Mouse (Mus musculus): Measurements from ENCODE around the gene Uevld. TPM values are rescaled to one million over a fixed set of nuclear protein-coding genes. Genes with fewer than 3 reads are reported as not detected.
"Not testable (repeated sequence)": the region's sequence is repeated elsewhere in the genome, so short reads cannot be mapped to it uniquely, and the experiment has no call there.

Uevld gene
- 1 to 10 TPM; 7.5 to 9.0 TPM for polyA plus RNA-seq (2017; shearing (Covaris generic))

DNA sequence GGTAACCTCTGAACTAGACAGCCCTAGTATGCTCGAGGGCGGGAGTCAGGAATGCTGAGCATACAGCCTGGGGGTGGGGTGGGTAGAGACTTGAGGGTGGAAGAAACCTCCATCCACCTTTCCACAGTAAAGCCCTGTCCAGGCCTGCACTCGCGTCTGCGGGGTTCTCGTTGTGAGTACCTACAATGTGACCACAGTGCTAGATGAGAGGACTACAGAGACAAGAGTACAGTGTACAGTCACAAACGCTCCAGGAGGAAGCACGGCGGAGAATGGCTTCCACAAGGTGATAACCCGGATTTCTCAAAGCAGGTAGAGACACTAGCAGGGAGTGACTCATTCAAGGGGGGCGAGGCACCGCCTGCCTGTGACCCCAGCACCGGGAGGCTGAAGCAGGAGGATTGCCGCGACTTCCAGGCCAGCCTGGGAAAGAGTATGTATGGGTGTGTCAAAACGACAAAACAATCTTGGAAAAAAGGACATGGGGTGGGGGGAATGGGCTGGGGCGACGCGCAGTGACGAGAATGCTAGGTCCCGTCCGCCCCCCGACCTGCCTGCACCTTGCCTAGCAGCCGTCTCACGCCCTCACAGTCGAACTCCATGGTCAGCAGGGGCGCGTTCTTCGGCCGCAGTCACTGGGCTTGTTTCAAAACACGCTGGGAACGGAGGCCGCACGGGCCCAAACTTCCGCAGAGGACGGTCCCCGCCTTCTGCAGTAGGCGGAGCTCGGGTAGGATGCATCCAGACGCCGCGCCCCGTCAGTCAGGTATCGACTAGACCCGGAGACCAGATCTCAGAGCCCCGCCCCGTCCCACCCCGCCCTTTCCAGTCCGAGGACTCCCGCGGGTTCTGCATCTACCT lies at the start of gene Uevld:
Gene Uevld (minus strand): TSS at position 697 of the 861 bp plus-strand sequence.
- peak; percentile 93 for ATAC-seq

GRCm38 (mm10) chr7:47007818-47008167 lies 49.5 kb upstream of the Uevld start:
- ATAC-seq: peak; percentile 30

GRCm38 (mm10) chr7:47007109-47007780 lies 48.9 kb upstream of the Uevld start:
- ATAC-seq: no peak

GRCm38 (mm10) chr7:47003411-47004115 lies 45.2 kb upstream of the Uevld start:
- ATAC-seq: no peak

- ATAC-seq: no peak
Measured at GRCm38 (mm10) chr7:47001900-47002275, 43.6 kb upstream of the Uevld start.

GRCm38 (mm10) chr7:47001125-47001899 lies 43.0 kb upstream of the Uevld start:
- no peak for ATAC-seq

DNA sequence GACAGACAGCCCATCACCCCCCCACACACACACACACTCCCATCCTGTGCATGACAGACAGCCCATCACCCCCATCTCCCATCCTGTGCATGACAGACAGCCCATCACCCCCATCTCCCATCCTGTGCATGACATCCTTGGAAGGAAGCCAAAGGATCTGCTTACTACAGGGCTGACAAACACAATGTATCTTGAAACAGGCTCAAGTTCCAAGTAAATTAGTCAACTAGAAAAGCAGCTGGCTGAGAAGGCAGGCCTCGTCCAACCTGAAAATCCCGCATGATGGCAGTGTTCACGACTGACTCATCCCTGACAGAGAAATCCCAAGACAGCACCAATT lies 42.3 kb upstream of the Uevld start:
- ATAC-seq: no peak

- ATAC-seq: no peak
Measured at GRCm38 (mm10) chr7:46999983-47000643, 41.8 kb upstream of the Uevld start.

DNA sequence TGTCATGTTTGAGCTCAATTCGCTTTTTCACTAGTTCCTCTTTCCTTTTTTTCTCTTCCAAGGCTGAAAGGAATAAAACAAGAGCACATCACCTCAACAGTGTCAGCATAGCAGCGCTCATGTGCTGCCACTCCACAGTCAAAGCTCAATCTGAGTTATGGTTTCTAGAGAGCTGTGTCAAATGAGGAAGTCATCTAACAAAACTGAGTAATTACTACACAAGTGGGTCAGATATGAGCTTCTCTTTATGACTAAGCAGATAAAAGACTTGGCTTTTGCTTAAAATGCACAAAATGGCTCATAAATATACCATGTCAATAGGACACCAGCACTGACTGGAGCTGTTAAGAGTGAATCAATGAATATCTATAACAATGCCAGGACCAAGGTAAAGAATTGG lies 40.6 kb upstream of the Uevld start:
- ATAC-seq: no peak

DNA sequence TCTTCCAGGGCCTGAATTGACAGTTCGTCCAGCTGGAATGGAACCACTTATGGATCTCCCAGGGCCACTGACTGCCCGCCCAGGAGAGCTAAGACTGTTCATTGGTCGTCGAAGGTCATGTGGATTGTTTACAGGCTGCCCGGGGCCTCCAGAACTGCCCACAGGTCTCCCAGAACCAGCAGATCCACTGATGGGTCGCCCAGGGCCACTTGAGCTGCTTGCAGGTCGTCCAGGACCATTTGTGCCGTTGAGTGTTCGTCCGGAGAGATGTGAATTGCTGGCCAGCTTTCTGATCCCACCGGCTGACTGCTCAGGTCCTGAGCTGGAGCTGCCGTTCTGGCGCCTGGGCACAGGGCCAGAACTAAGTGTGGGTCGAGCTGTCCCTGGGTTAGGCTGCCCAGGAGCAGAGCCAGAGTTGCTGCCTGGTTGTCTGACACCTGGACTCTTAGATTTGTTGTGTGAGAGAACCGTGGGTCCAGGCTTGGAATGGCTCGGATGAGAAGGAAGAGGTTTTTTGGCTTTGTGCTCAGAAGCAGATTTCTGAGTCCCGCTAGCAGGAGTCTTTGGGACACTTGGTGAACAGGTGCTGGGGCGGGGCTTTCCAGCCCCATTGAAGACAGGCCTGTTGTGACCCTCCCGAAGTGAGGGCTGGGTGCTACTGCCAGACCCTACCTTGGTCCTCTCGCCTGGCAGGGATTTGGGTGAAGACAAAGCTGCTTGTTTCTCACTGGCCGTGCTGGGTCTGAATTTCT lies 39.5 kb upstream of the Uevld start:
- ATAC-seq: no peak

DNA sequence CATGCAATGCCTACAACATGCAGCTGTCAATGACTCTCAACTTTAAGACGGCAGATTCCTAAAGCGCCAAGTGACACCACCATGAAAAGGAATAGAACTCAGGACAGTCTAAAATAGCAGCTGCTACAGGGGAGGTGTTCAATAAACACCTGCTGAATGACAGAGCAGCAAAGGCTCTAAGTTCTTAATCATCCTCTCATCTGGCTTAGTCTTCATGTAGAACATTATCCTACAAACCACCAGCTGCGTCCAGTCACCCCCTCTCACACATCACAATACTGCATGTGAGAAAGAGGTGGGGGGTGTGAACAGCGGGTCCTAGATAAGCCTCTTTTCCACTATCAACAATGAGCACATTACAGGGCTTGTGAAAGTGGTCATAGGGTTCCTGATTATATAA lies 38.7 kb upstream of the Uevld start:
- no peak for ATAC-seq

GRCm38 (mm10) chr7:46995558-46995957 lies 37.2 kb upstream of the Uevld start:
- ATAC-seq: no peak

- ATAC-seq: no peak
Measured at GRCm38 (mm10) chr7:46993079-46993478, 34.8 kb upstream of the Uevld start.

DNA sequence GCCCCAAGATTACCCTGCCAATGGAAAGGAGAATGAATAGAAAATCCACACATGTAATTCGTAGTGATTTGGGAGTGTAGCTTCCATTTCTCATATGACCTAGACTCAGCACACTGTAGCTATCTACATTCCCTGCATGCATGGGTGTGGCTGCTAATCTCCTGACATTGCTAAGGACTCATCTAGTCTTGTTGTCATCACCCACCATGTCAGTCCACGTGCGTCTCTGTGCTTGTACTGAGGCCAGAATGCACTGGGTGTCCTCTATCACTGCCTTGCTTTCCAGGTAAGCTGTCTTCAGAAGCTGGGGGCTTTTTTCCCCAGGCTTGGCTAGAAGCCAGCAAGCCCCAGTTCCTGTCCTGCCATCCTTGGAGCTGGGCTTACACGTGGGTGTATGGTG lies 31.1 kb upstream of the Uevld start:
- not testable (repeated sequence) for ATAC-seq

GRCm38 (mm10) chr7:46987073-46987472 lies 28.7 kb upstream of the Uevld start:
- ATAC-seq: no peak

DNA sequence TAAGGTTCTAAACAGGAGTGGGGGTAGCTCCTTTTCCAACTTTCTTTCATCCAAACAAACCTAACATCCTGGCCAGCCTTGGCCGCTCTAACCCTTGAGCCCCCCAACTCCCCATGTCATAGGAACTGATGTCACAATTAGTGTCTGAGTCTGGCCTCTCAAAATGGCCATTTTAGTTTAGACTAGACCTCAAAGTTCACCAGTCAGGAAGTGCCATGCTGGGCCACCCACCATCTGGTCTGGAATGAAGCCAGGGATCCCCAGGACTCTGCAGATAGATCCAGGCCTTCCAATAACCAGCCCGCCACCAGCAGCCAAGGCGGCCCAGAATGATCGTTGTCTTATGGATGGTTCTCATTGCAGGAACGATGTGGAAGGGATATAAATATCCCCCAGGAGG lies 28.3 kb upstream of the Uevld start:
- no peak for ATAC-seq

DNA sequence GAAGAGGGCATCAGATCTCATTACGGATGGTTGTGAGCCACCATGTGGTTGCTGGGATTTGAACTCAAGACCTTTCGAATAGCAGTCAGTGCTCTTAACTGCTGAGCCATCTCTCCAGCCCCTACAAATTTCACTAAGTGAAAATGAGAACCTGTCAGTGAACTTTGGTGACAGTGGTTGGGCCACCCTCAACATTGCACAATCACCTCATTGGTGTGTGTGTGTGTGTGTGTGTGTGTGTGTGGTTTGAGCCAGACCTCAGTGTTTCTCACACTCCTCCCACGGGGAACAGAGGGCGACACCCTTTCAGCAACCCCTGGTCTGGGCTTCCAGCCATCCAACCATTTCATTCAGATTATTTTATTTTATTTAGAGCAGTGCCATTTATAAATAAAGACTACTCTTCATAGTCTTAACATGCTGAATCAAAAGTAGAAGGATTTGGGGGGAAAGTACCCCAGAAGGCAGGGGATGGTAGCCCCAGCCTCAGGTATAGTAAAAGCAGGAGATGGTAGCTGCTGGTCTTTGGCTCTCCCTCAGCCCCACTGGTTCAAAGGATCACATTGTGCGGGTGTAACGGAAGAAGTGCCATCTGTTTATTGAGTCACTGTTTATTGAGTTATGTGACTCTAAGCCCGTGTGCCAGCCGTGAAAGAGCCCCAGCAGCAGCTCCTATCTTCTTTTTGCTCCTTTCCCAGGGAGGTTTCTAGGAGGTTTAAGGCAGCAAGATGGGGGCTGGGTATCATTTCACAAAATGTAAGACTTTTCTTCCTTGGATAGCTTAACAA lies 27.6 kb upstream of the Uevld start:
- no peak for ATAC-seq

DNA sequence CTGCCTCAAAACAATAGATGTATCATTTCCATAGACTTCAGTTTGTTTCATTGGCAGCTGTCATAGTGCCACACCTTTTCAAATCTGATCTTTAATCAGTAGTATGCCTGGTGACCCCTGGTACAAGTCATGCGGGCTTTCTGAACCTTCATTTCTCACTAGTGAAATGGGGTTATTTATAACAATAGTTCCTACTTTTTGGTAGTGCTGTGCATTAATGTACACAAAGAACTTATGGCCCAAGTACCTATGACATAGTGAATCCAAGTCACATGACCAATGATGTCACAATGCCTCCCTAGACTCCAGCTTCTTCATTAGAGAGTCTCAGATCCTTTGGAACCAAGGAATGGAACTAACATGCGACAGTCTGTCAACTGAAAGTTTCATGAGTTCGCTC lies 25.0 kb upstream of the Uevld start, which contains the start of gene Gm9999:
Gene Gm9999 (plus strand): TSS at position 301 of the 400 bp plus-strand sequence.
- ATAC-seq: no peak

GRCm38 (mm10) chr7:46975456-46975855 lies 17.1 kb upstream of the Uevld start:
- no peak for ATAC-seq

DNA sequence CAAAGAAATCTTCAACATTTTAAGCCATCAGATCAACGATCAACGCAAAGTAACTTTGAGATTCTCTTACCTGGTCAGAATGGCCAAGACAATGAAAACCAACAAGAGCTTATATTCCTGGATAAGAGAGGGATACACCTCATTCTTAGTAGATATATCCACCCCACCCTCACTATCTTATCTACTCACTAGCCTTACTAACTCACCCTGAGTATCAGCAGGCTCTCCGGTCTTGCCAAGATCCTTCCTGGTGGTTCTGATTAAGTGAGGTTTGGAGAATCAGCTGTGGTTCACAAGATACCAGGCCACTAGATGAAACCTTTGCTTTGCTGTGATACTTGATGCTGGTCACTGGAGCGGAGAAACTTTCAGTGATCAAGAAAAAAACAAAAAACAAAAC lies 16.3 kb upstream of the Uevld start:
- no peak for ATAC-seq

DNA sequence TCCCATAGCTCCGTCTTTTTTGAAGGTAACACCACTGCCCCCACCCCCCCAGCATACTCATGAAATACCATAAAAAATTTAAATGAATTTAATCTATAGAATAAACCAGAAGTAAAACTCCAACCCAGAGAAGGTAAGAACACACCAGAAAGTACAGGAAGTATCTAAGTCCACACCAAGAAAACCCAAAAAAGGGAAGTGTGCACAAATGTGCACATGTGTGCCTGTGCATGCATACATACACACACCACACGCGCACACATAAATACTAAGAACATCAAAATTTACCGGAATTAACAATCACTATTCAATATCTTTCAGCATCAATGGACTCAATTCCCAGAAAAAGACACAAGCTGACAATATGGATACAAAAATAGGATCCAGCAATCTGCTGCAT lies 11.6 kb upstream of the Uevld start:
- no peak for ATAC-seq

Measured in CD4-positive, CD25-positive, alpha-beta regulatory T cell, adult 4 months (primary cell).